Mouse (Mus musculus) forelimb bud, embryonic 11.5 days (tissue): ENCODE measurements around the gene Olfr328.
"Not testable (repeated sequence)": the region's sequence is repeated elsewhere in the genome, so short reads cannot be mapped to it uniquely, and the experiment has no call there.

Experiments used
- DNase-seq: peaks from one replicate; pipeline ENCODE4 v3.0.0-alpha.2; 2012; ENCODE audit warnings: low read depth, low spot score

The Olfr328 gene

GRCm38 (mm10) chr11:58555536-58555935 is at the start of gene Olfr328:
TSS of gene Olfr328 (minus strand) at chr11:58555636.
- DNase-seq: no peak

- DNase-seq: no peak
Measured at GRCm38 (mm10) chr11:58605228-58605627, 49.8 kb upstream of the Olfr328 start.

- no peak for DNase-seq
Measured at GRCm38 (mm10) chr11:58604688-58605087, 49.3 kb upstream of the Olfr328 start.

- DNase-seq: no peak
Measured at GRCm38 (mm10) chr11:58602800-58603560, 47.5 kb upstream of the Olfr328 start.

- DNase-seq: no peak
Measured at GRCm38 (mm10) chr11:58602062-58602461, 46.6 kb upstream of the Olfr328 start.

- DNase-seq: no peak
Measured at GRCm38 (mm10) chr11:58597837-58598236, 42.4 kb upstream of the Olfr328 start.

GRCm38 (mm10) chr11:58594814-58595213 is 39.4 kb upstream of the Olfr328 start, which contains the start of gene Olfr324:
TSS of gene Olfr324 (plus strand) at chr11:58595114.
- no peak for DNase-seq

- DNase-seq: no peak
Measured at GRCm38 (mm10) chr11:58588620-58589250, 33.3 kb upstream of the Olfr328 start.

GRCm38 (mm10) chr11:58587898-58588348 is 32.5 kb upstream of the Olfr328 start:
- peak; percentile 69 for DNase-seq

- DNase-seq: no peak
Measured at GRCm38 (mm10) chr11:58578636-58579035, 23.2 kb upstream of the Olfr328 start.

GRCm38 (mm10) chr11:58577430-58577829 is 22.0 kb upstream of the Olfr328 start, which contains the start of gene Olfr325:
TSS of gene Olfr325 (plus strand) at chr11:58577730.
- no peak for DNase-seq

- no peak for DNase-seq
Measured at GRCm38 (mm10) chr11:58570405-58570804, 15.0 kb upstream of the Olfr328 start, which contains the start of gene Olfr224. TSS of gene Olfr224 (minus strand) at chr11:58570553.

GRCm38 (mm10) chr11:58546322-58546721 is 9.1 kb downstream of the Olfr328 start, which contains the start of gene Olfr329-ps:
TSS of gene Olfr329-ps (minus strand) at chr11:58546422.
- DNase-seq: no peak

GRCm38 (mm10) chr11:58534736-58535135 is 20.7 kb downstream of the Olfr328 start, which contains the start of gene Olfr330:
TSS of gene Olfr330 (minus strand) at chr11:58534836.
- not testable (repeated sequence) for DNase-seq

- not testable (repeated sequence) for DNase-seq
Measured at GRCm38 (mm10) chr11:58519756-58520155, 35.7 kb downstream of the Olfr328 start.

GRCm38 (mm10) chr11:58518916-58519315 is 36.5 kb downstream of the Olfr328 start:
- DNase-seq: not testable (repeated sequence)

GRCm38 (mm10) chr11:58509058-58509457 is 46.4 kb downstream of the Olfr328 start:
- not testable (repeated sequence) for DNase-seq

GRCm38 (mm10) chr11:58502472-58502871 is 53.0 kb downstream of the Olfr328 start, which contains the start of gene Olfr331:
TSS of gene Olfr331 (minus strand) at chr11:58502572.
- DNase-seq: not testable (repeated sequence)
